Mouse (Mus musculus): ENCODE data around the gene Rasal2.

Rasal2 gene

GRCm38 (mm10) chr1:157323091-157323490 lies 89.3 kb downstream of the Rasal2 start:
- no peak for DNase-seq

- no peak for DNase-seq
These were observed 93.5 kb downstream of the Rasal2 start for GRCm38 (mm10) chr1:157318896-157319295.

GRCm38 (mm10) chr1:157301266-157301665 lies 111.1 kb downstream of the Rasal2 start:
- no peak for DNase-seq

GRCm38 (mm10) chr1:157299559-157299958 lies 112.8 kb downstream of the Rasal2 start:
- no peak for DNase-seq

GRCm38 (mm10) chr1:157298990-157299389 lies 113.4 kb downstream of the Rasal2 start:
- no peak for DNase-seq

GRCm38 (mm10) chr1:157297137-157297536 lies 115.3 kb downstream of the Rasal2 start:
- DNase-seq, result no peak

- no peak for DNase-seq
These were observed 116.5 kb downstream of the Rasal2 start for GRCm38 (mm10) chr1:157295868-157296267.

GRCm38 (mm10) chr1:157290173-157290572 lies 122.2 kb downstream of the Rasal2 start:
- no peak for DNase-seq

GRCm38 (mm10) chr1:157289251-157289650 lies 123.1 kb downstream of the Rasal2 start:
- no peak for DNase-seq

- peak; percentile 36 for DNase-seq
These were observed 125.8 kb downstream of the Rasal2 start for GRCm38 (mm10) chr1:157286561-157286960.

GRCm38 (mm10) chr1:157285366-157285765 lies 127.0 kb downstream of the Rasal2 start:
- DNase-seq, result no peak

GRCm38 (mm10) chr1:157280781-157281180 lies 131.6 kb downstream of the Rasal2 start:
- DNase-seq, result no peak

GRCm38 (mm10) chr1:157275672-157276307 lies 136.6 kb downstream of the Rasal2 start:
- no peak for DNase-seq

- no peak for DNase-seq
These were observed 144.5 kb downstream of the Rasal2 start for GRCm38 (mm10) chr1:157267894-157268293.

GRCm38 (mm10) chr1:157256562-157256961 lies 155.8 kb downstream of the Rasal2 start:
- DNase-seq, result peak; percentile 5

- no peak for DNase-seq
These were observed 156.6 kb downstream of the Rasal2 start for GRCm38 (mm10) chr1:157255776-157256175.

- peak; percentile 13 for DNase-seq
These were observed 158.6 kb downstream of the Rasal2 start for GRCm38 (mm10) chr1:157253600-157254490.

GRCm38 (mm10) chr1:157248112-157248511 lies 164.3 kb downstream of the Rasal2 start:
- no peak for DNase-seq

- no peak for DNase-seq
These were observed 165.1 kb downstream of the Rasal2 start for GRCm38 (mm10) chr1:157247341-157247740.

- DNase-seq, result no peak
These were observed 165.6 kb downstream of the Rasal2 start for GRCm38 (mm10) chr1:157246779-157247178.

GRCm38 (mm10) chr1:157244453-157244790 lies 168.0 kb downstream of the Rasal2 start:
- DNase-seq, result no peak

- no peak for DNase-seq
These were observed 168.6 kb downstream of the Rasal2 start for GRCm38 (mm10) chr1:157243576-157244452.

GRCm38 (mm10) chr1:157239687-157240086 lies 172.7 kb downstream of the Rasal2 start:
- DNase-seq, result no peak
